Mouse (Mus musculus): ENCODE data around the gene Ltbr. TPM values are rescaled to one million over a fixed set of nuclear protein-coding genes. Genes with fewer than 3 reads are reported as not detected.

Ltbr gene
- polyA plus RNA-seq, 1 experiment: 8.0 TPM

- Histone ChIP-seq H3K4me1 (ENCODE audit: control insufficient read depth, insufficient read depth, low read length) (no peaks in the 10 kb centered on the region), H3K27me3 (ENCODE audit: control insufficient read depth, insufficient read depth, low read length, poor library complexity, severe bottlenecking) (no peaks in the 10 kb centered on the region), H3K27ac (ENCODE audit: insufficient read depth, low read length) (no peak overlapping the region), H3K36me3 (ENCODE audit: control insufficient read depth, insufficient read depth, low read length, poor library complexity, severe bottlenecking) (no peaks in the 10 kb centered on the region), H3K9me3 (replicated peaks; ENCODE audit: control insufficient read depth, insufficient read depth, low read length, poor library complexity, severe bottlenecking) (no peaks in the 10 kb centered on the region), H3K4me3 (ENCODE audit: low read depth, low read length) (no peak overlapping the region), H3K9ac (ENCODE audit: low read depth, poor library complexity, severe bottlenecking) (no peak overlapping the region)
- TF ChIP-seq EP300 (IDR thresholded peaks at IDR 0.05; ENCODE audit: insufficient read depth, low read depth, low read length) (no peak), CTCF (IDR thresholded peaks at IDR 0.05; ENCODE audit: low read depth, low read length) (peak; percentile 67), POLR2A (IDR thresholded peaks at IDR 0.05; ENCODE audit: insufficient read depth, low read length) (no peak)
Measured at GRCm38 (mm10) chr6:125328243-125328642, 14.6 kb upstream of the Ltbr start.

GRCm38 (mm10) chr6:125325337-125325736 lies 11.7 kb upstream of the Ltbr start:
- Histone ChIP-seq H3K9ac (ENCODE audit: low read depth, poor library complexity, severe bottlenecking) (no peak overlapping the region), H3K4me3 (ENCODE audit: low read depth, low read length) (no peak overlapping the region), H3K27me3 (ENCODE audit: control insufficient read depth, insufficient read depth, low read length, poor library complexity, severe bottlenecking) (no peaks in the 10 kb centered on the region), H3K27ac (ENCODE audit: insufficient read depth, low read length) (no peak overlapping the region), H3K9me3 (replicated peaks; ENCODE audit: control insufficient read depth, insufficient read depth, low read length, poor library complexity, severe bottlenecking) (no peaks in the 10 kb centered on the region), H3K4me1 (ENCODE audit: control insufficient read depth, insufficient read depth, low read length) (no peaks in the 10 kb centered on the region), H3K36me3 (ENCODE audit: control insufficient read depth, insufficient read depth, low read length, poor library complexity, severe bottlenecking) (no peaks in the 10 kb centered on the region)
- no peak for TF ChIP-seq POLR2A (IDR thresholded peaks at IDR 0.05; ENCODE audit: insufficient read depth, low read length)
- TF ChIP-seq EP300 (IDR thresholded peaks at IDR 0.05; ENCODE audit: insufficient read depth, low read depth, low read length): no peak
- no peak for TF ChIP-seq CTCF (IDR thresholded peaks at IDR 0.05; ENCODE audit: low read depth, low read length)

GRCm38 (mm10) chr6:125323547-125323946 lies 9.9 kb upstream of the Ltbr start:
- Histone ChIP-seq H3K36me3 (ENCODE audit: control insufficient read depth, insufficient read depth, low read length, poor library complexity, severe bottlenecking) (no peaks in the 10 kb centered on the region), H3K4me3 (ENCODE audit: low read depth, low read length) (no peak overlapping the region), H3K9me3 (replicated peaks; ENCODE audit: control insufficient read depth, insufficient read depth, low read length, poor library complexity, severe bottlenecking) (no peaks in the 10 kb centered on the region), H3K9ac (ENCODE audit: low read depth, poor library complexity, severe bottlenecking) (no peak overlapping the region), H3K4me1 (ENCODE audit: control insufficient read depth, insufficient read depth, low read length) (no peaks in the 10 kb centered on the region), H3K27ac (ENCODE audit: insufficient read depth, low read length) (no peak overlapping the region), H3K27me3 (ENCODE audit: control insufficient read depth, insufficient read depth, low read length, poor library complexity, severe bottlenecking) (no peaks in the 10 kb centered on the region)
- TF ChIP-seq POLR2A (IDR thresholded peaks at IDR 0.05; ENCODE audit: insufficient read depth, low read length): no peak
- TF ChIP-seq CTCF (IDR thresholded peaks at IDR 0.05; ENCODE audit: low read depth, low read length): no peak
- TF ChIP-seq EP300 (IDR thresholded peaks at IDR 0.05; ENCODE audit: insufficient read depth, low read depth, low read length): no peak

GRCm38 (mm10) chr6:125322794-125323193 lies 9.1 kb upstream of the Ltbr start:
- Histone ChIP-seq H3K27ac (ENCODE audit: insufficient read depth, low read length) (no peak overlapping the region), H3K36me3 (ENCODE audit: control insufficient read depth, insufficient read depth, low read length, poor library complexity, severe bottlenecking) (no peaks in the 10 kb centered on the region), H3K4me3 (ENCODE audit: low read depth, low read length) (no peak overlapping the region), H3K9me3 (replicated peaks; ENCODE audit: control insufficient read depth, insufficient read depth, low read length, poor library complexity, severe bottlenecking) (no peaks in the 10 kb centered on the region), H3K27me3 (ENCODE audit: control insufficient read depth, insufficient read depth, low read length, poor library complexity, severe bottlenecking) (no peaks in the 10 kb centered on the region), H3K9ac (ENCODE audit: low read depth, poor library complexity, severe bottlenecking) (no peak overlapping the region), H3K4me1 (ENCODE audit: control insufficient read depth, insufficient read depth, low read length) (no peaks in the 10 kb centered on the region)
- TF ChIP-seq CTCF (IDR thresholded peaks at IDR 0.05; ENCODE audit: low read depth, low read length) (no peak), EP300 (IDR thresholded peaks at IDR 0.05; ENCODE audit: insufficient read depth, low read depth, low read length) (no peak), POLR2A (IDR thresholded peaks at IDR 0.05; ENCODE audit: insufficient read depth, low read length) (no peak)

- H3K27me3 ChIP-seq (ENCODE audit: control insufficient read depth, insufficient read depth, low read length, poor library complexity, severe bottlenecking): no peaks in the 10 kb centered on the region
- H3K27ac ChIP-seq (ENCODE audit: insufficient read depth, low read length): no peak overlapping the region
- peak overlapping the region; percentile 8; the same call in 1 of the 2 replicates for H3K4me3 ChIP-seq (ENCODE audit: low read depth, low read length)
- H3K9me3 ChIP-seq (replicated peaks; ENCODE audit: control insufficient read depth, insufficient read depth, low read length, poor library complexity, severe bottlenecking): no peaks in the 10 kb centered on the region
- no peaks in the 10 kb centered on the region for H3K4me1 ChIP-seq (ENCODE audit: control insufficient read depth, insufficient read depth, low read length)
- no peak overlapping the region for H3K9ac ChIP-seq (ENCODE audit: low read depth, poor library complexity, severe bottlenecking)
- no peaks in the 10 kb centered on the region for H3K36me3 ChIP-seq (ENCODE audit: control insufficient read depth, insufficient read depth, low read length, poor library complexity, severe bottlenecking)
- TF ChIP-seq CTCF (IDR thresholded peaks at IDR 0.05; ENCODE audit: low read depth, low read length) (no peak), POLR2A (IDR thresholded peaks at IDR 0.05; ENCODE audit: insufficient read depth, low read length) (no peak), EP300 (IDR thresholded peaks at IDR 0.05; ENCODE audit: insufficient read depth, low read depth, low read length) (peak; percentile 85)
Measured at GRCm38 (mm10) chr6:125321114-125321855, 7.6 kb upstream of the Ltbr start.

- H3K27me3 ChIP-seq (ENCODE audit: control insufficient read depth, insufficient read depth, low read length, poor library complexity, severe bottlenecking): no peaks in the 10 kb centered on the region
- H3K4me3 ChIP-seq (ENCODE audit: low read depth, low read length): peak within 1 kb of the TSS; percentile 8; the same call in 1 of the 2 replicates
- H3K9ac ChIP-seq (ENCODE audit: low read depth, poor library complexity, severe bottlenecking): no peak within 1 kb of the TSS
- no peaks in the 10 kb centered on the region for H3K4me1 ChIP-seq (ENCODE audit: control insufficient read depth, insufficient read depth, low read length)
- TF ChIP-seq POLR2A (IDR thresholded peaks at IDR 0.05; ENCODE audit: insufficient read depth, low read length) (no peak), CTCF (IDR thresholded peaks at IDR 0.05; ENCODE audit: low read depth, low read length) (no peak), EP300 (IDR thresholded peaks at IDR 0.05; ENCODE audit: insufficient read depth, low read depth, low read length) (no peak)
- no peaks in the 10 kb centered on the region for H3K36me3 ChIP-seq (ENCODE audit: control insufficient read depth, insufficient read depth, low read length, poor library complexity, severe bottlenecking)
- no peak within 1 kb of the TSS for H3K27ac ChIP-seq (ENCODE audit: insufficient read depth, low read length)
- no peaks in the 10 kb centered on the region for H3K9me3 ChIP-seq (replicated peaks; ENCODE audit: control insufficient read depth, insufficient read depth, low read length, poor library complexity, severe bottlenecking)
Measured at GRCm38 (mm10) chr6:125320323-125320722, 6.6 kb upstream of the Ltbr start, which contains the start of gene Scnn1a. TSS of gene Scnn1a (plus strand) at chr6:125320659.
